Mouse (Mus musculus) heart, embryonic 11.5 days (tissue): ENCODE measurements around the gene Slu7. TPM values are rescaled to one million over a fixed set of nuclear protein-coding genes. Genes with fewer than 3 reads are reported as not detected.
A peak's percentile ranks its signal among the peaks of the same experiment; 100 is the strongest.

Experiments used
- ATAC-seq: fragments of 200-750 bp; cut with Nextera tagmentation; replicated peaks from 2 replicates; pipeline ENCODE4 v1.8.0; 2017; ENCODE audit warnings: moderate library complexity; ENCODE audit not compliant: insufficient number of reproducible peaks, low FRiP score, low TSS enrichment
- H3K27ac ChIP-seq: fragments of 300-500 bp; sonication (generic); 2 replicates; pipeline ENCODE4 v1.5.1; 2014; ENCODE audit warnings: mild to moderate bottlenecking, low read depth, low read length
- H3K27me3 ChIP-seq: fragments of 300-500 bp; sonication (generic); 2 replicates; pipeline ENCODE4 v1.6.1; 2014; ENCODE audit warnings: mild to moderate bottlenecking, low read length, mixed read lengths; ENCODE audit not compliant: control insufficient read depth, insufficient read depth
- H3K36me3 ChIP-seq: fragments of 300-500 bp; sonication (generic); 2 replicates; pipeline ENCODE4 v1.6.1; 2014; ENCODE audit warnings: mild to moderate bottlenecking, low read length, moderate library complexity, mixed read lengths; ENCODE audit not compliant: control insufficient read depth, insufficient read depth
- H3K4me1 ChIP-seq: fragments of 300-500 bp; sonication (generic); 2 replicates; pipeline ENCODE4 v1.6.1; 2014; ENCODE audit warnings: low read length; ENCODE audit not compliant: control insufficient read depth, insufficient read depth
- H3K4me2 ChIP-seq: fragments of 300-500 bp; sonication (generic); 2 replicates; pipeline ENCODE4 v1.6.1; 2014; ENCODE audit warnings: mild to moderate bottlenecking, moderate library complexity
- H3K4me3 ChIP-seq: fragments of 300-500 bp; sonication (generic); 2 replicates; pipeline ENCODE4 v1.5.1; 2014; ENCODE audit warnings: low read depth, low read length
- H3K9ac ChIP-seq: fragments of 300-500 bp; sonication (generic); 2 replicates; pipeline ENCODE4 v1.6.1; 2014; ENCODE audit warnings: mild to moderate bottlenecking, low read depth, low read length, moderate library complexity
- H3K9me3 ChIP-seq: fragments of 300-500 bp; sonication (generic); replicated peaks from 2 replicates; pipeline ENCODE4 v1.6.1; 2016; ENCODE audit warnings: low read length; ENCODE audit not compliant: control insufficient read depth
- WGBS: fragments of 180-500 bp; shearing (Covaris S2); extraction: QIAGEN DNeasy Blood & Tissue Kit; methylation state at CpG from one replicate; pipeline ENCODE4 v1.1.7; 2014; ENCODE audit not compliant: insufficient replicate concordance; 5-methylcytosine and 5-hydroxymethylcytosine counted together
- polyA plus RNA-seq: library from polyadenylated mRNA; unstranded; fragments of >200 nt; fragmentation: Nextera tagmentation; extraction: Ambion mirVana; gene quantifications from 2 replicates; pipeline ENCODE4 v1.2.1, GENCODE M21; 2014

The Slu7 gene
- polyA plus RNA-seq, 1 experiment from 2014 or later = 39.2 TPM

- 1% methylated on average over 9 of the region's 9 CpGs for WGBS
- peak overlapping the region; percentile 59; the same call in 1 of the 2 replicates for H3K27ac ChIP-seq
- H3K4me2 ChIP-seq = peak overlapping the region; percentile 68
- ATAC-seq = peak; percentile 14
- peaks cover 5% of the 10 kb centered on the region for H3K4me1 ChIP-seq
- peak overlapping the region; percentile 74 for H3K9ac ChIP-seq
- H3K36me3 ChIP-seq = no peaks in the 10 kb centered on the region; the same call in 1 of the 2 replicates
- peak overlapping the region; percentile 82 for H3K4me3 ChIP-seq
- H3K9me3 ChIP-seq = no peaks in the 10 kb centered on the region
- H3K27me3 ChIP-seq = no peaks in the 10 kb centered on the region
Observed at GRCm38 (mm10) chr11:43434024-43434407, 472 bp downstream of the Slu7 start.

- H3K9me3 ChIP-seq = no peaks in the 10 kb centered on the region
- H3K4me2 ChIP-seq = no peak overlapping the region
- no peak for ATAC-seq
- H3K9ac ChIP-seq = no peak overlapping the region
- no peaks in the 10 kb centered on the region for H3K4me1 ChIP-seq
- H3K27me3 ChIP-seq = no peaks in the 10 kb centered on the region
- H3K27ac ChIP-seq = no peak overlapping the region
- H3K36me3 ChIP-seq = peaks cover 42% of the 10 kb centered on the region
- WGBS = 91% methylated on average over 10 of the region's 10 CpGs
- H3K4me3 ChIP-seq = no peak overlapping the region
Observed at GRCm38 (mm10) chr11:43441121-43441520, 7.6 kb downstream of the Slu7 start.

GRCm38 (mm10) chr11:43443183-43443582 lies 9.6 kb downstream of the Slu7 start:
- H3K36me3 ChIP-seq = peaks cover 45% of the 10 kb centered on the region
- H3K4me3 ChIP-seq = no peak overlapping the region
- H3K27me3 ChIP-seq = no peaks in the 10 kb centered on the region
- no peak overlapping the region for H3K4me2 ChIP-seq
- WGBS = 95% methylated on average over 13 of the region's 13 CpGs
- H3K4me1 ChIP-seq = no peaks in the 10 kb centered on the region
- H3K9ac ChIP-seq = no peak overlapping the region
- ATAC-seq = no peak
- H3K9me3 ChIP-seq = no peaks in the 10 kb centered on the region
- H3K27ac ChIP-seq = no peak overlapping the region

- WGBS = 77% methylated on average over 2 of the region's 2 CpGs
- peaks cover 13% of the 10 kb centered on the region for H3K36me3 ChIP-seq
- no peak overlapping the region for H3K27ac ChIP-seq
- no peaks in the 10 kb centered on the region for H3K9me3 ChIP-seq
- H3K4me1 ChIP-seq = no peaks in the 10 kb centered on the region
- no peak overlapping the region for H3K9ac ChIP-seq
- no peak overlapping the region for H3K4me2 ChIP-seq
- H3K27me3 ChIP-seq = no peaks in the 10 kb centered on the region
- no peak overlapping the region for H3K4me3 ChIP-seq
- ATAC-seq = no peak
Observed at GRCm38 (mm10) chr11:43449916-43450315, 16.4 kb downstream of the Slu7 start.

GRCm38 (mm10) chr11:43451322-43451721 lies 17.8 kb downstream of the Slu7 start:
- ATAC-seq = no peak
- Histone ChIP-seq H3K4me1 (no peaks in the 10 kb centered on the region), H3K9me3 (no peaks in the 10 kb centered on the region), H3K27ac (no peak overlapping the region), H3K27me3 (no peaks in the 10 kb centered on the region), H3K9ac (no peak overlapping the region), H3K4me3 (no peak overlapping the region), H3K36me3 (peaks cover 2% of the 10 kb centered on the region; the same call in 1 of the 2 replicates), H3K4me2 (no peak overlapping the region)
- WGBS = 63% methylated on average over 4 of the region's 4 CpGs

- H3K9ac ChIP-seq = no peak overlapping the region
Observed at GRCm38 (mm10) chr11:43452266-43452665, 18.7 kb downstream of the Slu7 start.

GRCm38 (mm10) chr11:43463204-43463603 lies 29.7 kb downstream of the Slu7 start:
- H3K4me1 ChIP-seq = no peaks in the 10 kb centered on the region
- WGBS = 88% methylated on average over 25 of the region's 25 CpGs
- H3K4me3 ChIP-seq = no peak overlapping the region
- no peaks in the 10 kb centered on the region for H3K36me3 ChIP-seq
- no peak for ATAC-seq
- H3K4me2 ChIP-seq = no peak overlapping the region
- no peak overlapping the region for H3K9ac ChIP-seq
- no peaks in the 10 kb centered on the region for H3K9me3 ChIP-seq
- no peak overlapping the region for H3K27ac ChIP-seq
- H3K27me3 ChIP-seq = no peaks in the 10 kb centered on the region

More at GRCm38 (mm10) chr11:43452266-43452665, 18.7 kb downstream of the Slu7 start:
- Histone ChIP-seq H3K4me2 (no peak overlapping the region), H3K4me1 (no peaks in the 10 kb centered on the region), H3K27ac (no peak overlapping the region), H3K36me3 (no peaks in the 10 kb centered on the region), H3K27me3 (no peaks in the 10 kb centered on the region), H3K4me3 (no peak overlapping the region), H3K9me3 (no peaks in the 10 kb centered on the region)
- ATAC-seq = no peak
- WGBS = 70% methylated on average over 2 of the region's 2 CpGs

- Histone ChIP-seq H3K9ac (no peak overlapping the region), H3K4me1 (no peaks in the 10 kb centered on the region; the same call in 1 of the 2 replicates), H3K4me3 (no peak overlapping the region), H3K27ac (no peak overlapping the region), H3K4me2 (no peak overlapping the region), H3K27me3 (no peaks in the 10 kb centered on the region; the same call in 1 of the 2 replicates), H3K9me3 (no peaks in the 10 kb centered on the region), H3K36me3 (no peaks in the 10 kb centered on the region)
- WGBS = 41% methylated on average over 5 of the region's 5 CpGs
- ATAC-seq = no peak
Observed at GRCm38 (mm10) chr11:43470118-43470517, 36.6 kb downstream of the Slu7 start.
